Mouse (Mus musculus) midbrain, embryonic 12.5 days (tissue): ENCODE measurements at regions not wholly inside any gene's neighbourhood (a gene's known extent, or its start where the extent isn't known, plus 50 kb on each side); places are given as distances from the start of the nearest gene placed in this dataset.

Experiments
- ATAC-seq: fragments of 200-750 bp; cut with Nextera tagmentation; 2 replicates; pipeline ENCODE4 v1.8.0; 2017; ENCODE audit warnings: low read depth, moderate TSS enrichment, moderate library complexity; ENCODE audit not compliant: low FRiP score
- H3K27ac ChIP-seq: fragments of 300-500 bp; sonication (generic); replicated peaks from 2 replicates; pipeline ENCODE4 v1.5.1; 2016; ENCODE audit warnings: mild to moderate bottlenecking
- H3K27me3 ChIP-seq: fragments of 300-500 bp; sonication (generic); 2 replicates; pipeline ENCODE4 v1.6.1; 2016; ENCODE audit warnings: mild to moderate bottlenecking
- H3K36me3 ChIP-seq: fragments of 300-500 bp; sonication (generic); 2 replicates; pipeline ENCODE4 v1.6.1; 2016
- H3K4me1 ChIP-seq: fragments of 300-500 bp; sonication (generic); 2 replicates; pipeline ENCODE4 v1.6.1; 2016
- H3K4me2 ChIP-seq: fragments of 300-500 bp; sonication (generic); replicated peaks from 2 replicates; pipeline ENCODE4 v1.6.1; 2016; ENCODE audit warnings: mild to moderate bottlenecking, moderate library complexity
- H3K4me3 ChIP-seq: fragments of 300-500 bp; sonication (generic); 2 replicates; pipeline ENCODE4 v1.5.1; 2016; ENCODE audit warnings: mild to moderate bottlenecking
- H3K9ac ChIP-seq: fragments of 300-500 bp; sonication (generic); replicated peaks from 2 replicates; pipeline ENCODE4 v1.6.1; 2016; ENCODE audit warnings: mild to moderate bottlenecking, moderate library complexity
- H3K9me3 ChIP-seq: fragments of 300-500 bp; sonication (generic); 2 replicates; pipeline ENCODE4 v1.6.1; 2016; ENCODE audit warnings: mild to moderate bottlenecking
- WGBS: fragments of 180-500 bp; shearing (Covaris S2); methylation state at CpG from one replicate; pipeline ENCODE4 v1.1.7; 2016; 5-methylcytosine and 5-hydroxymethylcytosine counted together

DNA sequence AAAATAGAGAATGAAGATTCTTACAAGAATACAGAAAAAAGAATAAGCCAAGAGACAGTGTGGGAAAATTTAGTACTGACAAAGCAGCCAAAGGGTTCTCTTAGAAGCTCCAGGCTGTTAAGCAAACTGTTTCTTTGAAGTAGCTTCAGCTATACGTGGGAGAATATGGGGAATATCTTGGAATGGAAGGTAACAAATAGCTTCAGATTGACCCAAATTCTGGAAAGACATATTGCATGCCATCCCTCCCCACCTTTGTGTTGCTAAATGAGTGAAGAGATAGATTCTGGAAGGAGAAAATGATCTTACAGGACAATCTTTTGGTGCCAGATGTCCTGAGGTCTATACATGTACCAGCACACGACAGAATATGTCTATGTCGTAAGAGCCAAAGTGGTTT is 591.9 kb upstream of the Cdh6 start:
- 88% methylated on average over 3 of the region's 3 CpGs for WGBS
- ATAC-seq = no peak
- Histone ChIP-seq H3K4me2 (no peak overlapping the region), H3K27me3 (no peaks in the 10 kb centered on the region), H3K4me3 (no peak overlapping the region), H3K9me3 (no peaks in the 10 kb centered on the region), H3K4me1 (no peaks in the 10 kb centered on the region), H3K36me3 (no peaks in the 10 kb centered on the region), H3K27ac (no peak overlapping the region), H3K9ac (no peak overlapping the region)

DNA sequence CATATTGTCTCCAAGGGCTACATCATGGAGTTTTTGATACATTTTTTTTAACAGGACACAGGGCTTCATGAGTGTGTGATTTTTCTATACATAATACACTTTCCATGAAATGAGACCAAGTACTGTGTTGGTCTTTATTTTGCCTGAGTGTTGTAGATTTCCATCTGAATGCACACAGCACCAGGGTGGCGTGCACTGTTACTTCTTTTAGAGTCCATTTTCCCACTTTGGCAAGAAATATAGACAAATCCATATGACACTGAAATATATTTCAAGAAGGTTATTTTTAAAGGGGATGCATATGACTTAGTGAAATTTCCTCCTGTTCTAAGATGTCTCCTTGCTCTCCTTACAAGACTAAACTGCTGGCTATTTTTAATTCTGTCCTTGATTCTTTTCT is 591.1 kb upstream of the Cdh6 start:
- H3K4me2 ChIP-seq = no peak overlapping the region
- no peaks in the 10 kb centered on the region for H3K27me3 ChIP-seq
- 84% methylated on average over 1 of the region's 1 CpGs for WGBS
- no peaks in the 10 kb centered on the region for H3K4me1 ChIP-seq
- no peak for ATAC-seq
- no peak overlapping the region for H3K27ac ChIP-seq
- no peaks in the 10 kb centered on the region for H3K9me3 ChIP-seq
- H3K36me3 ChIP-seq = no peaks in the 10 kb centered on the region
- H3K4me3 ChIP-seq = no peak overlapping the region
- H3K9ac ChIP-seq = no peak overlapping the region

DNA sequence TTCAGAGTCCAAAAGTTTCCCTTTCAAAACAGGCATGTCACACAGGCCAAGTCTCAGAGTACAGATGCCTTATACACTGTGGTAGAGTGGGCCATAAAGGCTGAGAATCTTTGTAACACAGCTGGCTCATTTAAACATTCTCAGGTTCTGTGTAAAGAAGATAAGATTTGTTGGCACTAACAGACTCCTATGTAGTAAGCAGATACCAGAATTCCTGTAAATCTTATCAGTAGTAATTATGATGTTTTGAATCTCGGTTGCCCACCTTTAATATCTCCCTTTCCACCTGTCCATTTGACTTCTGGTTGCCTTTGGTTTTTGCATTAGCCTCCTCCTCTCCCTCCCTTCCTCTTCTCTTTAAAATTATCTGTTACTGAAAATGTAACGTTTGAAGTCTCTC is 573.1 kb upstream of the Cdh6 start:
- 83% methylated on average over 2 of the region's 2 CpGs for WGBS
- H3K27ac ChIP-seq = no peak overlapping the region
- H3K4me3 ChIP-seq = no peak overlapping the region
- H3K9ac ChIP-seq = no peak overlapping the region
- no peaks in the 10 kb centered on the region for H3K27me3 ChIP-seq
- ATAC-seq = no peak
- no peak overlapping the region for H3K4me2 ChIP-seq
- H3K36me3 ChIP-seq = no peaks in the 10 kb centered on the region
- no peaks in the 10 kb centered on the region for H3K4me1 ChIP-seq
- H3K9me3 ChIP-seq = no peaks in the 10 kb centered on the region

DNA sequence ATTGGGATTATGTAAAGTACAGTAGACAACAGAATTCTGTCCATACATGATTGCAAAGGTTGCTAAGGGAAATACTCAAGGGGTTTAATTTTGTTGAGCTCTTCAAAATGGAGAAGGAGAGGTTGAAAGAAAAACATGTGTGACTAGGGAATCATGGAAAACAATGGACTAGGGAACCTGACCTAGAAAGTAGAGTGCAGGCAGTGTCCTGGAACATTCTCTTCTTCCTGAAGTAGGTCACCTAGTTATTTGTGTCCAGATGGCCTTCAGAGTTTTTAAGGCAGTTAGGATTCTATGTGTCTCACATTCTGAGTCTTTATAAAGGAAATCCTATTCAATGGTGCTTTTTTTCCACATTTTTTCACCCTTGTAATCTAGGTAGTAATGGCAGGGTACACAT is 532.8 kb upstream of the Cdh6 start:
- no peak for ATAC-seq
- H3K4me3 ChIP-seq = no peak overlapping the region
- H3K27me3 ChIP-seq = no peaks in the 10 kb centered on the region

DNA sequence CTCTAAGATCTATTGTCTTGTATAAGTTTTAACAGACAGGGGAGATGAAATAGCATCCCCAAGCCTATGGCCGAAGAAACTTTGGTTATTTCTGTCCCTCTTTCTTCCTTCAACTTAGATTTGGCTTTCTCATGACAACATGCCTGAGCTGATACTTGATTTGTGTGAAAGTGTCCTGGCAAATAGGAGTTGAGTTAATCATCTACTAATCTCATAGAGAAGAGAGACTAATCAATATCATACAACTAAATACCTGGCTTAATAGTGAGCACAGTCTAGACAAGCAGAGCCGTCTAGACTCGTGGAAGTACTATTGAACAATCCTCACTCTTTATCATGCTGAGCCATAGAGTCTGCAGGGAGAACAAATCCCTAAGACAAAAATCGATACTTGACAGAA is 531.7 kb upstream of the Cdh6 start:
- no peak for ATAC-seq

More for the DNA sequence above, 532.8 kb upstream of the Cdh6 start:
- Histone ChIP-seq H3K27ac (no peak overlapping the region), H3K9me3 (no peaks in the 10 kb centered on the region), H3K9ac (no peak overlapping the region), H3K36me3 (no peaks in the 10 kb centered on the region), H3K4me2 (no peak overlapping the region), H3K4me1 (no peaks in the 10 kb centered on the region)

DNA sequence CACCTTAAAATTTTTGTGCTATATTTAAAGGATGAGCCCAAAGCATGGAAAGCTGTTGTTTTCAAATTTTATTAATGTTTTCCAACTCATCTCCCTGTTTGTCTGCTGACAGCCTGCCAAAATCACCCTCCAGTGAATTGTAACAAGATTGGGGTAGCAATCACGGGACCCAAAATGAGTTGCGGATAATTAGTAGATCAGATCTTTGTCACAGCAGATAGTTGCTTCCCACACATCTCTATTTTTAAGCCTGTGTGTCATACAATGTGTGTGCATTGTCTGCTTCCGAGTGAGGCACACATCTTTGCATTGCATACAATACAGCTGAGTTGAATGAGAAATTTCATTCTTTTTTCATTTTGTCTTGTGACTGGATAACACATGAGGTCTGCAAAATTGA is 494.7 kb upstream of the Cdh6 start:
- no peak for ATAC-seq
- H3K4me1 ChIP-seq = no peaks in the 10 kb centered on the region

More for the DNA sequence above, 531.7 kb upstream of the Cdh6 start:
- Histone ChIP-seq H3K36me3 (no peaks in the 10 kb centered on the region), H3K9ac (no peak overlapping the region), H3K27ac (no peak overlapping the region), H3K27me3 (no peaks in the 10 kb centered on the region), H3K4me2 (no peak overlapping the region), H3K9me3 (no peaks in the 10 kb centered on the region), H3K4me1 (no peaks in the 10 kb centered on the region), H3K4me3 (no peak overlapping the region)
- 89% methylated on average over 4 of the region's 4 CpGs for WGBS

DNA sequence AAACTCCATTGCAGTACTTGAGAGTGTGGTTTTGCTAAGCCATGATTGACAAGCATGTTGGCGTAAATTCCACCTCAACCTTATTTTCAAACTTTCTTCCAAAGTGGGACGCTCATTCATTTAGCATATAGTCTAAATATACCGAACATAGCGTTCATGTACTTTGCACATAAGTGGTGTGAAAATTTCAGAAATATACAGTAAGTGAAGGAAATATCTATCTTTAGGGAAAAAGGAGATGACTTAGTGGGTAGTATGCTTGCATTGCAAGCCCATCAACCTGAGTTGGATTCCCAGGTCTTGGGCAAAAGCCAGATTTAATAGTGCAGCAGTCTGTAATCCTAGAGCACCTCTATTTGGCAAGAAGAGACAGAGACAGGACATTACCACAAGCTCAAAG is 493.8 kb upstream of the Cdh6 start:
- H3K36me3 ChIP-seq = no peaks in the 10 kb centered on the region
- H3K9ac ChIP-seq = no peak overlapping the region
- H3K27ac ChIP-seq = no peak overlapping the region
- no peak overlapping the region for H3K4me2 ChIP-seq
- no peak for ATAC-seq
- no peak overlapping the region for H3K4me3 ChIP-seq
- 97% methylated on average over 4 of the region's 4 CpGs for WGBS
- no peaks in the 10 kb centered on the region for H3K9me3 ChIP-seq
- no peaks in the 10 kb centered on the region for H3K27me3 ChIP-seq
- H3K4me1 ChIP-seq = no peaks in the 10 kb centered on the region

More for the DNA sequence above, 494.7 kb upstream of the Cdh6 start:
- Histone ChIP-seq H3K4me3 (no peak overlapping the region), H3K9me3 (no peaks in the 10 kb centered on the region), H3K4me2 (no peak overlapping the region), H3K9ac (no peak overlapping the region), H3K36me3 (no peaks in the 10 kb centered on the region), H3K27ac (no peak overlapping the region), H3K27me3 (no peaks in the 10 kb centered on the region)
- 67% methylated on average over 3 of the region's 3 CpGs for WGBS

DNA sequence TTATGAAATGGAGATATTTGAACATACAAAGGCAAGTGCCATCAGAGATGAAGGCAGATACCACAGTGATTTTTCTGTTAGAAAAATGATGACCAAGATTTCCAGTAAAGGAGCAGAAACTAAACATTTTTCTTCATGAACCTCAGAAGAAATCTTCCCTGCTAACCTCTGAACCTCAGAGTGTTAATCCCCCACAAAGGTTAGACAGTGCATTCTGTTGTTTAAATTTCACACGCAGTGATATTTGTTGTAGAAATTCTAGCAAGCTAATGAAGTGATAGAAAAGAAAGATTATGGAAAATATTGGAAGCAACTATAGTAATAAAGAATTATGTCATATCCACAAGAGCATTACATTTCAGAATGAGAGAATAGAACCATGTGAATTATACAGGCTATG is 488.8 kb upstream of the Cdh6 start:
- Histone ChIP-seq H3K9me3 (no peaks in the 10 kb centered on the region), H3K4me1 (no peaks in the 10 kb centered on the region), H3K4me2 (no peak overlapping the region), H3K36me3 (no peaks in the 10 kb centered on the region), H3K4me3 (no peak overlapping the region), H3K27ac (no peak overlapping the region), H3K27me3 (no peaks in the 10 kb centered on the region), H3K9ac (no peak overlapping the region)
- 80% methylated on average over 1 of the region's 1 CpGs for WGBS
- no peak for ATAC-seq

DNA sequence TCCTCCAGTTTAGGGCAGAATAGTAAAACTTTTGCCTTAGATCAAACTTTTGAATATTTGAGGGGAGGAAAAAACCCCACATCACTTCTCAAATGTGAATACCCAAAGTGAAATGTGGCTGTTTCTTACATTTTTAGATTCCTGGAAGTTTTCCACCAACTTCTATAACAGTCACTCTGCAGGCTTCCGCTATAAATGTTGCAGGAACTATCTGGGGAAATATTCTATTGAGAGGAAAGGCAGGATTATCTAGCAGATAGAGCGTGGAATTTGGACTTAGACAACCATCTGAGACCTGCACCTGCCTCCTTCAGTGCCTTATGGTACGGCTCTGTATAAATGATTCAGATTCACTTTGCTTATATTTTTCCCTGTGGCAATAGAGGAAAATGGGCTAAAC is 481.6 kb upstream of the Cdh6 start:
- no peak overlapping the region for H3K27ac ChIP-seq
- H3K27me3 ChIP-seq = no peaks in the 10 kb centered on the region
- H3K4me2 ChIP-seq = no peak overlapping the region
- H3K9me3 ChIP-seq = no peaks in the 10 kb centered on the region
- no peaks in the 10 kb centered on the region for H3K4me1 ChIP-seq
- no peak overlapping the region for H3K4me3 ChIP-seq
- no peaks in the 10 kb centered on the region for H3K36me3 ChIP-seq
- 85% methylated on average over 3 of the region's 3 CpGs for WGBS
- ATAC-seq = no peak
- no peak overlapping the region for H3K9ac ChIP-seq

DNA sequence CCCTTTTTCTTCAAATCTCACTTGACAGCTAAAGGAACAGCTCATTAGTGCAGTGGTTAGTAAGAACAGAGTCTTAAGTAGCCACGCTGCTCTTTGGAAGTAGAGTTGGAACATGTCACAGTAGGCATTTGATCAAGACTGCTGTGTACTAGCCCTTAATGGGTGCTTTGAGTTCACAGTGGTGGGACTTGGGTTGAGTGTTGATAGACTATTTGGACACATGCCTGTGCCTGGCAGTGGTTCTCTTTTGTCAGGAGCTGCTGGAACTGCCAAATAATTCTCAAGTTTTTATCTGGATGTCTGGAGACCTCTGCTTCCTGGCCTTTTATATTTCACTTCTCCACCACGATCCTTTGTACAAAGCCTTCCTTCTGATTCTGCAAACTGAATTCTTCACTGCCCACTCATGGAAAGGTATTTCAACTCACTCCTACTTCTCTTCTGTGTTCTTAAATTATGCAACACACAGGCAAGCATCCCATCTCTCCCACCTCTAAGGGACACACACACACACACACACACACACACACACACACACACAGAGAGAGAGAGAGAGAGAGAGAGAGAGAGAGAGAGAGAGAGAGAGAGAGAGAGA is 462.0 kb upstream of the Cdh6 start:
- Histone ChIP-seq H3K36me3 (no peaks in the 10 kb centered on the region), H3K27me3 (no peaks in the 10 kb centered on the region), H3K27ac (no peak overlapping the region), H3K4me1 (no peaks in the 10 kb centered on the region), H3K9ac (no peak overlapping the region), H3K4me2 (no peak overlapping the region), H3K9me3 (no peaks in the 10 kb centered on the region), H3K4me3 (no peak overlapping the region)
- 78% methylated on average over 2 of the region's 2 CpGs for WGBS
- ATAC-seq = no peak

DNA sequence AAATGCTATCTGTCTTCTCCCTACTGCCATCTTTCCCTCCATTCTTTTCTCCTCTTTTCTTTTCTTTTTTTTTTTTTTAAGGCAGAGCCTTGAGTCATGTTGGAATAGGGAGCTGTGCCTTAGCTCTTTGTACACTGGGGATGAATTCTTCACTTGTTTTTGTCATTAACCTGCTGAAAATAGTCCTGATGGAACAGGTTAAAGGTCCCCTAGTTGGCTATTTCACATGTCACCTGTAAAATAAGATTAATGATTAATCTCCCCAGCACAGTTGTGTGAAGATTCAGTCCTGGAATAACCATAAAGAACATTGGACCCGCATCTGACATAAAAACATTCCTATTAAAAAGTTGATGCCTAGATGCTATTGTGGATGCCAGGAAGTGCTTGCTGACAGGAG is 428.7 kb upstream of the Cdh6 start:
- ATAC-seq = no peak
- H3K27me3 ChIP-seq = no peaks in the 10 kb centered on the region
- no peaks in the 10 kb centered on the region for H3K36me3 ChIP-seq
- 92% methylated on average over 1 of the region's 1 CpGs for WGBS
- H3K4me3 ChIP-seq = no peak overlapping the region
- H3K9me3 ChIP-seq = no peaks in the 10 kb centered on the region
- no peak overlapping the region for H3K4me2 ChIP-seq
- H3K27ac ChIP-seq = no peak overlapping the region
- H3K9ac ChIP-seq = no peak overlapping the region
- H3K4me1 ChIP-seq = no peaks in the 10 kb centered on the region

DNA sequence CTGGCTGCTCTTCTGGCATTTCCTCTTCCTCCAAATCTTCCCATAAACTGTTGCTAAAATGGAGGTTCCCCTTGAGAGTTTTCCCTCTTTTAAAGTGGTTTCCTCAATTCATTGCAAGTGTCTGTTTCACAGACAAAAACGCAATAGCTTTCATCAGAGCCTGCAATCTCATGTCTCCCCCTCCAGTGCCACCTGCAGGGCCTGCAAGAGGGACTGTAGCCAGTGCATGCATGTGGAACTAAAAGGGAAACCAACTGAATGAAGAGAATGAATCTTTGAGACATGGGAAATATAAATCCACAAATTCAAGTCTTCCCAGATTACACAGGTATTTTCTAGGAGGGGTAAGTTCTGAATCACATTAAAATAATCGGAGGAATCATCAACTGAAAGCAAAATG is 424.4 kb upstream of the Cdh6 start:
- Histone ChIP-seq H3K4me1 (no peaks in the 10 kb centered on the region), H3K36me3 (no peaks in the 10 kb centered on the region), H3K9ac (no peak overlapping the region), H3K4me3 (no peak overlapping the region), H3K27me3 (no peaks in the 10 kb centered on the region), H3K9me3 (no peaks in the 10 kb centered on the region), H3K4me2 (no peak overlapping the region), H3K27ac (no peak overlapping the region)
- no peak for ATAC-seq
- 72% methylated on average over 2 of the region's 2 CpGs for WGBS

DNA sequence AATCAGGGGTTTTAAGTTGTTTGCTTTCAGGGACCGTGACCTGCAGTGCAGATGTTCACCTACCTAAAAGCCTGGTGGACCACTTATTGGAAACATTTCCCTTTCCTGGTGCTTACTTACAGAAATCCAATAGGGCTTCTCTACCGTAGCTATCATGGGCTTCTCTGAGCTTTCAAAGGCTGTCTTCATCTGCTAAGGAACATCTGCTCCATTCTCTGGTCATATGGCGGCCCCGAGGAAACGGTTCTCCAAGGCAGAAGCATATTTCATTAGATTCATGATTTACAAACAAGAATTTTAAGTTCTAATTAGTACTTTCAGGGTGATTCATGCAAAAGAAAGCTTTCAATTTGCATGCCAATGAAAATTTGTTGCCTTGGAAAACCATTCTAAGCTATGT is 420.3 kb upstream of the Cdh6 start:
- H3K4me3 ChIP-seq = no peak overlapping the region
- H3K9ac ChIP-seq = no peak overlapping the region
- H3K9me3 ChIP-seq = no peaks in the 10 kb centered on the region
- H3K4me2 ChIP-seq = no peak overlapping the region
- no peak for ATAC-seq
- H3K27me3 ChIP-seq = no peaks in the 10 kb centered on the region
- no peaks in the 10 kb centered on the region for H3K36me3 ChIP-seq
- 85% methylated on average over 5 of the region's 5 CpGs for WGBS
- H3K4me1 ChIP-seq = no peaks in the 10 kb centered on the region
- H3K27ac ChIP-seq = no peak overlapping the region
